Mouse (Mus musculus): ENCODE measurements around the gene Anxa11. TPM values are rescaled to one million over a fixed set of nuclear protein-coding genes. Genes with fewer than 3 reads are reported as not detected.
"Not testable (repeated sequence)": the region's sequence is repeated elsewhere in the genome, so short reads cannot be mapped to it uniquely, and the experiment has no call there.

The Anxa11 gene
- polyA plus RNA-seq, 1 experiment, result 12.9 TPM

DNA sequence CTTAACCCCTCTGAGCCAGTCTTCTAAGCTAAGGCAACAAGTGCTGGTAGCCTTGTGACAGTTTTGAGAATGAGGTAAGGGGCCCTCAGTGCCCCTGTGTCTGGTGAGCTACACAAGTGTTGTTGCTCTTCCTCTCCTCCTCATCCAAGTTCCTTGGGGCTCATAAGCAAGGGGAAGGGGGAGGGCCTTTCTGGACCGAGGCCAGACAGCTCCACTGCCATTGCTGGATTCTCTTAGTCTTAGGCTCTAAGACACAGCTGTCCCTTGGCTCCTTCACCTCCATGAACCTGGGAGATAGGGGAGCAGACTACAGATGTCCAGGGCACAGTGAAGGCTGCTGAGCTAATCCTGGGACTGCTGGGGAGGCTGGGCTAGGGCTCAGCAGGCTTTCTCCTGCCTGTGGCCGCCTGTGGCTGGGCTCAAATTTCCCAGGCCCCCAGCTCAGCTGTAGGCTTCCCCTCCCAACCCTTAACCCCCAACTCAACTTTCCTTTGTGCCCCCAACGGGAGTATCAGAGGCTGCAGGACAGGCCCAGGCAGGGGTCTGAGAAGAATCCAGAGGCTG lies 38.6 kb upstream of the Anxa11 start:
- Histone ChIP-seq H3K27me3 (ENCODE audit: control insufficient read depth, insufficient read depth, low read length) (no peaks in the 10 kb centered on the region), H3K27ac (ENCODE audit: insufficient read depth, low read length) (no peak overlapping the region), H3K4me1 (ENCODE audit: control insufficient read depth, insufficient read depth, low read length) (no peaks in the 10 kb centered on the region), H3K4me3 (replicated peaks; ENCODE audit: insufficient read depth, low read depth, low read length) (no peak overlapping the region)
- 58% methylated on average over 3 of the region's 3 CpGs for WGBS
- TF ChIP-seq POLR2A (IDR thresholded peaks at IDR 0.05; ENCODE audit: borderline replicate concordance, insufficient read depth, low read length) (no peak), CTCF (IDR thresholded peaks at IDR 0.05; ENCODE audit: borderline replicate concordance, insufficient read depth, low read depth, low read length) (no peak)
- DNase-seq, result no peak

GRCm38 (mm10) chr14:25805871-25806270 lies 36.1 kb upstream of the Anxa11 start:
- no peak overlapping the region for H3K4me3 ChIP-seq (replicated peaks; ENCODE audit: insufficient read depth, low read depth, low read length)
- TF ChIP-seq POLR2A (IDR thresholded peaks at IDR 0.05; ENCODE audit: borderline replicate concordance, insufficient read depth, low read length) (no peak), CTCF (IDR thresholded peaks at IDR 0.05; ENCODE audit: borderline replicate concordance, insufficient read depth, low read depth, low read length) (no peak)
- 36% methylated on average over 7 of the region's 7 CpGs for WGBS
- no peaks in the 10 kb centered on the region for H3K4me1 ChIP-seq (ENCODE audit: control insufficient read depth, insufficient read depth, low read length)
- no peak overlapping the region for H3K27ac ChIP-seq (ENCODE audit: insufficient read depth, low read length)
- H3K27me3 ChIP-seq (ENCODE audit: control insufficient read depth, insufficient read depth, low read length), result no peaks in the 10 kb centered on the region
- peak in 1 of 2 experiments; percentile 39 for DNase-seq

- Histone ChIP-seq H3K4me1 (ENCODE audit: control insufficient read depth, insufficient read depth, low read length) (no peaks in the 10 kb centered on the region), H3K4me3 (replicated peaks; ENCODE audit: insufficient read depth, low read depth, low read length) (no peak overlapping the region), H3K27ac (ENCODE audit: insufficient read depth, low read length) (no peak overlapping the region), H3K27me3 (ENCODE audit: control insufficient read depth, insufficient read depth, low read length) (no peaks in the 10 kb centered on the region)
- no peak for DNase-seq
- WGBS, result 93% methylated on average over 7 of the region's 7 CpGs
- TF ChIP-seq POLR2A (IDR thresholded peaks at IDR 0.05; ENCODE audit: borderline replicate concordance, insufficient read depth, low read length), result no peak
- TF ChIP-seq CTCF (IDR thresholded peaks at IDR 0.05; ENCODE audit: borderline replicate concordance, insufficient read depth, low read depth, low read length), result no peak
Measured at GRCm38 (mm10) chr14:25806561-25806960, 35.4 kb upstream of the Anxa11 start.

GRCm38 (mm10) chr14:25811026-25811425 lies 30.9 kb upstream of the Anxa11 start:
- WGBS, result 79% methylated on average over 1 of the region's 1 CpGs
- H3K27me3 ChIP-seq (ENCODE audit: control insufficient read depth, insufficient read depth, low read length), result not testable (repeated sequence)

GRCm38 (mm10) chr14:25814140-25814539 lies 27.8 kb upstream of the Anxa11 start:
- Histone ChIP-seq H3K27me3 (ENCODE audit: control insufficient read depth, insufficient read depth, low read length) (no peaks in the 10 kb centered on the region), H3K27ac (ENCODE audit: insufficient read depth, low read length) (no peak overlapping the region), H3K4me3 (replicated peaks; ENCODE audit: insufficient read depth, low read depth, low read length) (no peak overlapping the region), H3K4me1 (ENCODE audit: control insufficient read depth, insufficient read depth, low read length) (no peaks in the 10 kb centered on the region)
- DNase-seq, result no peak
- TF ChIP-seq POLR2A (IDR thresholded peaks at IDR 0.05; ENCODE audit: borderline replicate concordance, insufficient read depth, low read length), result no peak
- TF ChIP-seq CTCF (IDR thresholded peaks at IDR 0.05; ENCODE audit: borderline replicate concordance, insufficient read depth, low read depth, low read length), result no peak

More at GRCm38 (mm10) chr14:25811026-25811425, 30.9 kb upstream of the Anxa11 start:
- not testable (repeated sequence) for H3K27ac ChIP-seq (ENCODE audit: insufficient read depth, low read length); H3K4me1 ChIP-seq (ENCODE audit: control insufficient read depth, insufficient read depth, low read length); H3K4me3 ChIP-seq (replicated peaks; ENCODE audit: insufficient read depth, low read depth, low read length); DNase-seq

DNA sequence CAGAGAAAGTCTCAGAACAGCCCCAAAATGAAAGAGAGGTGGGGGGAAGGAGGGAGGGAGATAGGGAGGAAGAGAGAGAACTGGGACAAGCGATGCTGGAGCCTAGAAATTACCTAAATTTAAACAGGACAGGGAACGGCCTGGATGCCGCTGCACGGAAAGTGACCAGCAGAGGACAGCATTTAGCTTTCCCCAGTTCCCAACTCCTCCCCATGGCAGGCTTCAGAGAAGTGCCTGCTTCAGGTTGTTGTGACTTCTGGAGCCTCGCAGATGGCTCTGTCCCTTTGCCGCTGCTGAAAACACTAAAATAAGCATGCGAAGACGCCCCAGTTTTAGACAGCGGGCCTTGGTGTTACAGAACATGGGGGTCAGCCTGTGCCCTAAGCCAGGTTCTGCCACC lies 25.5 kb upstream of the Anxa11 start:
- peak; percentile 66 to 73 for DNase-seq
- Histone ChIP-seq H3K4me1 (ENCODE audit: control insufficient read depth, insufficient read depth, low read length) (no peaks in the 10 kb centered on the region), H3K4me3 (replicated peaks; ENCODE audit: insufficient read depth, low read depth, low read length) (no peak overlapping the region), H3K27me3 (ENCODE audit: control insufficient read depth, insufficient read depth, low read length) (no peaks in the 10 kb centered on the region), H3K27ac (ENCODE audit: insufficient read depth, low read length) (no peak overlapping the region)
- TF ChIP-seq CTCF (IDR thresholded peaks at IDR 0.05; ENCODE audit: borderline replicate concordance, insufficient read depth, low read depth, low read length) (peak; percentile 97), POLR2A (IDR thresholded peaks at IDR 0.05; ENCODE audit: borderline replicate concordance, insufficient read depth, low read length) (no peak)
- 10% methylated on average over 9 of the region's 9 CpGs for WGBS

DNA sequence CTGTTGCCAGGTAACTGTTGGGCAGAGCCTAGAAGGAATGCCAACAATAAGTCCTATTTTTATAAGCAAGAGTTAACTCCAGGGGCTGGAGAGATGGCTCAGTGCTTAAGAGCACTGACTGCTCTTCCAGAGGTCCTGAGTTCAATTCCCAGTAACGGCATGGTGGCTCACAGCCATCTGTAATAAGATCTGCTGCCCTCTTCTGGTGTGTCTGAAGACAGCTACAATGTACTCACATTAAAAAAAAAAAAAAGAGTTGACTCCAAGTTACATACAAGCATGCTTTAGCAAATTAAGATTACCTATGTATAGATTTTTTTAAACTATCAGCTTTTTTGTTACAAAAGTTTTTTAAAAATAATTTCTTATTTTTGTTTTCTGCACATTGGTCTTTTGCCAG lies 19.4 kb upstream of the Anxa11 start:
- H3K27ac ChIP-seq (ENCODE audit: insufficient read depth, low read length), result no peak overlapping the region
- WGBS, result 61% methylated on average over 1 of the region's 1 CpGs
- TF ChIP-seq POLR2A (IDR thresholded peaks at IDR 0.05; ENCODE audit: borderline replicate concordance, insufficient read depth, low read length) (no peak), CTCF (IDR thresholded peaks at IDR 0.05; ENCODE audit: borderline replicate concordance, insufficient read depth, low read depth, low read length) (no peak)
- no peak overlapping the region for H3K4me3 ChIP-seq (replicated peaks; ENCODE audit: insufficient read depth, low read depth, low read length)
- H3K4me1 ChIP-seq (ENCODE audit: control insufficient read depth, insufficient read depth, low read length), result no peaks in the 10 kb centered on the region
- H3K27me3 ChIP-seq (ENCODE audit: control insufficient read depth, insufficient read depth, low read length), result no peaks in the 10 kb centered on the region
- DNase-seq, result no peak

DNA sequence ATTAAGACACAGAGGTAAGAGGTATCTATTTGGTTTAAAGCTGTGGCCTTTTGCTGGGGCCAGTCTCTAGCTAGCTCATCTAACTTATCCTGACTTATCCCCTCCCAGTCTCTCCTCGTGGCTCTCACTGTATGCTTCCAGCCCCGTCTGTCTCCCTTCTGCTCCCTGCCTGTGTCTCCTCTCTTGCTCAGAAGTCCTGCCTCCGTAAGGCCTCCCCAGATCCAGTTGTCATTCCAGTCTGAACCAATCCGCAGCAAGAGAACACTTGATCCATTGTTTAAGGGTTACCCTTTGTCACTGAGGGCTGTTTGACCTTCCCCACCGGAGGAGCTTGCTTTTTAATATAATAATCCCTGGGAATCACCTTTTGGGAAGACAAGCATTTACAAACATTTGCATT lies 17.0 kb upstream of the Anxa11 start:
- DNase-seq, result no peak
- 48% methylated on average over 5 of the region's 5 CpGs for WGBS
- TF ChIP-seq CTCF (IDR thresholded peaks at IDR 0.05; ENCODE audit: borderline replicate concordance, insufficient read depth, low read depth, low read length) (no peak), POLR2A (IDR thresholded peaks at IDR 0.05; ENCODE audit: borderline replicate concordance, insufficient read depth, low read length) (no peak)
- H3K4me1 ChIP-seq (ENCODE audit: control insufficient read depth, insufficient read depth, low read length), result no peaks in the 10 kb centered on the region
- no peak overlapping the region for H3K27ac ChIP-seq (ENCODE audit: insufficient read depth, low read length)
- H3K27me3 ChIP-seq (ENCODE audit: control insufficient read depth, insufficient read depth, low read length), result no peaks in the 10 kb centered on the region
- no peak overlapping the region for H3K4me3 ChIP-seq (replicated peaks; ENCODE audit: insufficient read depth, low read depth, low read length)
